In genomic region chr8:122431694-122432442, GRCm38 (mm10) we compare ENCODE assay signal across 8 mouse cellular contexts. TPM values are rescaled to one million over a fixed set of nuclear protein-coding genes. Genes with fewer than 3 reads are reported as not detected.
DNase-seq lines count a peak whose midpoint lies in the region; ATAC-seq and TF ChIP-seq lines count a peak whose summit lies in the region.

No protein-coding gene starts in this region.

- no peak for TF ChIP-seq POLR2A in liver, adult 2 months (IDR thresholded peaks at IDR 0.05; ENCODE audit: extremely low read depth, insufficient read depth, low read length)
- no peak for TF ChIP-seq POLR2A in testis, adult 2 months (IDR thresholded peaks at IDR 0.05; ENCODE audit: control insufficient read depth, low read depth, low read length)

- H3K9me3 ChIP-seq in embryonic facial prominence, embryonic 13.5 days: no peaks in the 10 kb centered on the region
- H3K9me3 ChIP-seq in intestine, embryonic 15.5 days: no peaks in the 10 kb centered on the region
- H3K9me3 ChIP-seq in lung, embryonic 15.5 days: no peaks in the 10 kb centered on the region

- H3K4me2 ChIP-seq in embryonic facial prominence, embryonic 13.5 days: peak overlapping the region; percentile 93
- peak overlapping the region; percentile 91 for H3K4me2 ChIP-seq in intestine, embryonic 15.5 days (replicated peaks)
- peak overlapping the region; percentile 96 for H3K4me2 ChIP-seq in lung, embryonic 15.5 days

- no peak for ATAC-seq in embryonic facial prominence, embryonic 13.5 days (ENCODE audit: insufficient number of reproducible peaks, insufficient read depth, low FRiP score, low TSS enrichment, low read depth)
- peak; percentile 13; the same call in 1 of the 2 replicates for ATAC-seq in intestine, embryonic 15.5 days
- peak; percentile 23; the same call in 1 of the 2 replicates for ATAC-seq in lung, embryonic 15.5 days (ENCODE audit: borderline replicate concordance, extremely low read depth, low FRiP score, low TSS enrichment)

- peak overlapping the region; percentile 77 for H3K4me3 ChIP-seq in liver, adult 2 months (ENCODE audit: insufficient read depth, low read depth, low read length)
- H3K4me3 ChIP-seq in embryonic facial prominence, embryonic 13.5 days: peak overlapping the region; percentile 58
- peak overlapping the region; percentile 64 for H3K4me3 ChIP-seq in intestine, embryonic 15.5 days (replicated peaks)
- H3K4me3 ChIP-seq in lung, embryonic 15.5 days: peak overlapping the region; percentile 69
- peak overlapping the region; percentile 49 for H3K4me3 ChIP-seq in testis, adult 2 months (ENCODE audit: control insufficient read depth, low read depth, low read length)

- no peaks in the 10 kb centered on the region for H3K27me3 ChIP-seq in liver, adult 2 months (ENCODE audit: control insufficient read depth, insufficient read depth, low read length)
- no peaks in the 10 kb centered on the region for H3K27me3 ChIP-seq in embryonic facial prominence, embryonic 13.5 days
- H3K27me3 ChIP-seq in intestine, embryonic 15.5 days (replicated peaks): no peaks in the 10 kb centered on the region
- H3K27me3 ChIP-seq in lung, embryonic 15.5 days: no peaks in the 10 kb centered on the region
- H3K27me3 ChIP-seq in testis, adult 2 months (ENCODE audit: control insufficient read depth, insufficient read depth, low read length): no peaks in the 10 kb centered on the region; the same call in 1 of the 2 replicates

- H3K79me2 ChIP-seq in liver, adult 2 months (ENCODE audit: control insufficient read depth, insufficient read depth, low read length): no peaks in the 10 kb centered on the region

- H3K36me3 ChIP-seq in liver, adult 2 months (ENCODE audit: control insufficient read depth, insufficient read depth, low read length): peaks cover 9% of the 10 kb centered on the region
- peaks cover 37% of the 10 kb centered on the region for H3K36me3 ChIP-seq in embryonic facial prominence, embryonic 13.5 days
- peaks cover 29% of the 10 kb centered on the region for H3K36me3 ChIP-seq in intestine, embryonic 15.5 days
- peaks cover 17% of the 10 kb centered on the region; the same call in 1 of the 2 replicates for H3K36me3 ChIP-seq in lung, embryonic 15.5 days
- H3K36me3 ChIP-seq in testis, adult 2 months (ENCODE audit: control insufficient read depth, insufficient read depth, low read length): no peaks in the 10 kb centered on the region

- peak overlapping the region; percentile 53 for H3K27ac ChIP-seq in liver, adult 2 months (replicated peaks; ENCODE audit: insufficient read depth, low read depth, low read length)
- 0 out of 2 replicates have a peak overlapping the region, but pooled peaks have one; percentile 44 for H3K27ac ChIP-seq in embryonic facial prominence, embryonic 13.5 days
- peak overlapping the region; percentile 90 for H3K27ac ChIP-seq in intestine, embryonic 15.5 days
- peak overlapping the region; percentile 75 for H3K27ac ChIP-seq in lung, embryonic 15.5 days
- H3K27ac ChIP-seq in testis, adult 2 months (ENCODE audit: control insufficient read depth, insufficient read depth, low read depth, low read length): peak overlapping the region; percentile 3; the same call in 1 of the 2 replicates

- WGBS in liver, adult 2 months: 50% methylated on average over 18 of the region's 18 CpGs
- 37% methylated on average over 18 of the region's 18 CpGs for WGBS in embryonic facial prominence, embryonic 13.5 days
- WGBS in intestine, embryonic 15.5 days: 25% methylated on average over 18 of the region's 18 CpGs
- 24% methylated on average over 18 of the region's 18 CpGs for WGBS in lung, embryonic 15.5 days

- no peak for TF ChIP-seq CTCF in liver, adult 2 months (IDR thresholded peaks at IDR 0.05; ENCODE audit: low read depth, low read length)
- TF ChIP-seq CTCF in testis, adult 2 months (IDR thresholded peaks at IDR 0.05; ENCODE audit: control insufficient read depth, insufficient read depth, insufficient replicate concordance, low read depth, low read length): no peak

- DNase-seq in liver, adult 2 months (ENCODE audit: extremely low read depth, low read depth, low spot score): no peak
- no peak for DNase-seq in liver
- DNase-seq in layer of hippocampus, adult 18-20 months (ENCODE audit: low spot score in 2 of 2): no peak
- DNase-seq in adrenal gland, postnatal 4 days (ENCODE audit: low spot score in 2 of 2): no peak

- H3K9ac ChIP-seq in liver, adult 2 months (ENCODE audit: low read depth, low read length): peak overlapping the region; percentile 86
- peak overlapping the region; percentile 84 for H3K9ac ChIP-seq in embryonic facial prominence, embryonic 13.5 days
- H3K9ac ChIP-seq in intestine, embryonic 15.5 days: peak overlapping the region; percentile 83
- peak overlapping the region; percentile 77 for H3K9ac ChIP-seq in lung, embryonic 15.5 days

- H3K4me1 ChIP-seq in liver, adult 2 months (ENCODE audit: control insufficient read depth, insufficient read depth, low read length): no peaks in the 10 kb centered on the region
- peaks cover 19% of the 10 kb centered on the region for H3K4me1 ChIP-seq in embryonic facial prominence, embryonic 13.5 days
- peaks cover 23% of the 10 kb centered on the region for H3K4me1 ChIP-seq in intestine, embryonic 15.5 days (replicated peaks)
- peaks cover 24% of the 10 kb centered on the region for H3K4me1 ChIP-seq in lung, embryonic 15.5 days
- H3K4me1 ChIP-seq in testis, adult 2 months (ENCODE audit: control insufficient read depth, insufficient read depth, low read length): peaks cover 22% of the 10 kb centered on the region

RNA-seq across cellular contexts. Expression of gene Cyba, which starts 0.9 kb away (rescaled TPM):
- 13.9 and 23.4 TPM in 2 replicates for total RNA-seq in liver, adult 2 months (2014; rRNA removed)
- polyA plus RNA-seq in liver, adult 2 months (2012; rRNA removed): 24.4 and 34.2 TPM in 2 replicates
- 118 and 120 TPM in 2 replicates for polyA plus RNA-seq in embryonic facial prominence, embryonic 13.5 days (2015; fragmentation: Nextera tagmentation; extraction: Ambion mirVana)
- 307 and 314 TPM in 2 replicates for polyA plus RNA-seq in intestine, embryonic 15.5 days (2015; fragmentation: Nextera tagmentation; extraction: Ambion mirVana)
- 208 and 215 TPM in 2 replicates for polyA plus RNA-seq in lung, embryonic 15.5 days (2015; fragmentation: Nextera tagmentation; extraction: Ambion mirVana)
- polyA plus RNA-seq in testis, adult 2 months (2012; rRNA removed): 8.0 and 11.0 TPM in 2 replicates
- 10 to 100 TPM; 10.8 to 11.3 TPM for total RNA-seq in layer of hippocampus, adult 18-20 months (2021)
- total RNA-seq in adrenal gland, postnatal 4 days (2021): 10 to 100 TPM; 49.9 to 76.7 TPM

RNA-seq across cellular contexts. Expression of gene Il17c, which starts 10.0 kb away (rescaled TPM):
- not detected in 2 replicates for total RNA-seq in liver, adult 2 months (2014; rRNA removed)
- polyA plus RNA-seq in liver, adult 2 months (2012; rRNA removed): not detected in 2 replicates
- polyA plus RNA-seq in embryonic facial prominence, embryonic 13.5 days (2015; fragmentation: Nextera tagmentation; extraction: Ambion mirVana): 0.31 TPM in 1 of 2 replicates, not detected in the other
- not detected in 2 replicates for polyA plus RNA-seq in intestine, embryonic 15.5 days (2015; fragmentation: Nextera tagmentation; extraction: Ambion mirVana)
- not detected in 2 replicates for polyA plus RNA-seq in lung, embryonic 15.5 days (2015; fragmentation: Nextera tagmentation; extraction: Ambion mirVana)
- 0.16 TPM in 2 replicates for polyA plus RNA-seq in testis, adult 2 months (2012; rRNA removed)
- not detected for total RNA-seq in layer of hippocampus, adult 18-20 months (2021)
- total RNA-seq in adrenal gland, postnatal 4 days (2021): not detected

RNA-seq across cellular contexts. Expression of gene Mvd, which starts 11.4 kb away (rescaled TPM):
- total RNA-seq in liver, adult 2 months (2014; rRNA removed): 15.3 and 20.9 TPM in 2 replicates
- polyA plus RNA-seq in liver, adult 2 months (2012; rRNA removed): 68.7 and 71.4 TPM in 2 replicates
- polyA plus RNA-seq in embryonic facial prominence, embryonic 13.5 days (2015; fragmentation: Nextera tagmentation; extraction: Ambion mirVana): 34.8 and 43.3 TPM in 2 replicates
- 60.2 and 68.3 TPM in 2 replicates for polyA plus RNA-seq in intestine, embryonic 15.5 days (2015; fragmentation: Nextera tagmentation; extraction: Ambion mirVana)
- 24.3 and 24.7 TPM in 2 replicates for polyA plus RNA-seq in lung, embryonic 15.5 days (2015; fragmentation: Nextera tagmentation; extraction: Ambion mirVana)
- polyA plus RNA-seq in testis, adult 2 months (2012; rRNA removed): 6.5 and 6.6 TPM in 2 replicates
- 10 to 100 TPM; 18.5 to 22.1 TPM for total RNA-seq in layer of hippocampus, adult 18-20 months (2021)
- 10 to 100 TPM in 1 of 2 experiments, 1 to 10 TPM in 1; 9.1 to 11.5 TPM for total RNA-seq in adrenal gland, postnatal 4 days (2021)

RNA-seq across cellular contexts. Expression of gene Snai3, which starts 28.7 kb away (rescaled TPM):
- total RNA-seq in liver, adult 2 months (2014; rRNA removed): not detected in 2 replicates
- 0.44 and 0.46 TPM in 2 replicates for polyA plus RNA-seq in liver, adult 2 months (2012; rRNA removed)
- 1.2 TPM in 2 replicates for polyA plus RNA-seq in embryonic facial prominence, embryonic 13.5 days (2015; fragmentation: Nextera tagmentation; extraction: Ambion mirVana)
- 0.57 and 0.86 TPM in 2 replicates for polyA plus RNA-seq in intestine, embryonic 15.5 days (2015; fragmentation: Nextera tagmentation; extraction: Ambion mirVana)
- polyA plus RNA-seq in lung, embryonic 15.5 days (2015; fragmentation: Nextera tagmentation; extraction: Ambion mirVana): 1.1 and 1.2 TPM in 2 replicates
- 3.7 and 3.8 TPM in 2 replicates for polyA plus RNA-seq in testis, adult 2 months (2012; rRNA removed)
- not detected for total RNA-seq in layer of hippocampus, adult 18-20 months (2021)
- total RNA-seq in adrenal gland, postnatal 4 days (2021): under 1 TPM; 0.42 to 0.56 TPM

RNA-seq across cellular contexts. Expression of gene Rnf166, which starts 44.0 kb away (rescaled TPM):
- total RNA-seq in liver, adult 2 months (2014; rRNA removed): 5.3 and 6.8 TPM in 2 replicates
- polyA plus RNA-seq in liver, adult 2 months (2012; rRNA removed): 22.8 and 24.2 TPM in 2 replicates
- polyA plus RNA-seq in embryonic facial prominence, embryonic 13.5 days (2015; fragmentation: Nextera tagmentation; extraction: Ambion mirVana): 51.1 and 51.3 TPM in 2 replicates
- polyA plus RNA-seq in intestine, embryonic 15.5 days (2015; fragmentation: Nextera tagmentation; extraction: Ambion mirVana): 29.5 and 31.5 TPM in 2 replicates
- polyA plus RNA-seq in lung, embryonic 15.5 days (2015; fragmentation: Nextera tagmentation; extraction: Ambion mirVana): 40.5 and 43.9 TPM in 2 replicates
- 120 and 122 TPM in 2 replicates for polyA plus RNA-seq in testis, adult 2 months (2012; rRNA removed)
- 10 to 100 TPM; 40.3 to 45.5 TPM for total RNA-seq in layer of hippocampus, adult 18-20 months (2021)
- 10 to 100 TPM; 47.5 to 53.7 TPM for total RNA-seq in adrenal gland, postnatal 4 days (2021)

Comparison
In these comparisons a context has a peak if more than half of its experiments do, and no peak if none do; other contexts are left out.
1. H3K27ac ChIP-seq: peak in every context shown above with its lines; median percentile 90 in intestine, embryonic 15.5 days; 75 in lung, embryonic 15.5 days; 53 in liver, adult 2 months; 44 in embryonic facial prominence, embryonic 13.5 days; 3 in testis, adult 2 months.